Mouse (Mus musculus): ENCODE measurements around the gene Vmn1r55. TPM values are rescaled to one million over a fixed set of nuclear protein-coding genes. Genes with fewer than 3 reads are reported as not detected.

The Vmn1r55 gene
- polyA plus RNA-seq (2012; rRNA removed), result not detected in 2 replicates

DNA sequence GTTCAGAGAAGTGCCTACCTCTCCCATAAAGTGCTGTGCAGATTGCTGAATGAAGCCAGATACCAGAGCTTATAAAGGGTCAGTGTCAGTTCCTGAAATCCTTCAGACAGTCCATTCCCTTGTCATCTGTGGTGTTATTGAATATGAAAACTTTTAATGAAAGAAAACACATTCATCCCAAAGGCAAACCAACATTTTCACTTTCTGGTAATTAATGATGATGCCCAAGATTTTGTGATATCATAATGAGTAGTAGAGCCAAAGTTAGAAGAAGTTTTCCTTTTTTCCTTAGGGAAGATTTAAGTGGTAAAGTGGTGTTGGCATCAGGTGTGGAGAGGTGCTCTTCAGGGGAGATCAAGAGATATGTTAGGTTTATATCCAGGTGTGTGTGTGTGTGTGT, at the start of gene Vmn1r55:
Vmn1r55 (minus strand) TSS at position 101 of the 400 bp plus-strand sequence.

DNA sequence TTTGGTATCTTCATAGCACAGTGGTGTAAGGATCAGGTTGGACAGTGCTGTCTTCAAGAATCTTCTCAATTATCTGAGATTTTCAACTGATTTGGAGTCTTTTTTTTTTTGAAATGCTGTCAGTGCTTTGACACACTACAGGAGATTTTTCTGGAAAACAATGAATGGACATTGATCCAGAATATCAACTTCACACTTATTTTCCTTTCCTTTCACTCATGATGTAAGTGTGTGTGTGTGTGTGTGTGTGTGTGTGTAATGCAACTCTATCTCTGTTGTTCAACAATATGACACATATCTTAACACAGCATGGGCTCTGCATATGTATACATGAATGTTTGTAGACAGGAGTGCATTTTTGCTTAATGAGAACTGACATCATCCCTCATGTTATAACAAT, 47.2 kb upstream of the Vmn1r55 start, which contains the start of gene Vmn1r56:
Vmn1r56 (minus strand) TSS at position 101 of the 400 bp plus-strand sequence.

DNA sequence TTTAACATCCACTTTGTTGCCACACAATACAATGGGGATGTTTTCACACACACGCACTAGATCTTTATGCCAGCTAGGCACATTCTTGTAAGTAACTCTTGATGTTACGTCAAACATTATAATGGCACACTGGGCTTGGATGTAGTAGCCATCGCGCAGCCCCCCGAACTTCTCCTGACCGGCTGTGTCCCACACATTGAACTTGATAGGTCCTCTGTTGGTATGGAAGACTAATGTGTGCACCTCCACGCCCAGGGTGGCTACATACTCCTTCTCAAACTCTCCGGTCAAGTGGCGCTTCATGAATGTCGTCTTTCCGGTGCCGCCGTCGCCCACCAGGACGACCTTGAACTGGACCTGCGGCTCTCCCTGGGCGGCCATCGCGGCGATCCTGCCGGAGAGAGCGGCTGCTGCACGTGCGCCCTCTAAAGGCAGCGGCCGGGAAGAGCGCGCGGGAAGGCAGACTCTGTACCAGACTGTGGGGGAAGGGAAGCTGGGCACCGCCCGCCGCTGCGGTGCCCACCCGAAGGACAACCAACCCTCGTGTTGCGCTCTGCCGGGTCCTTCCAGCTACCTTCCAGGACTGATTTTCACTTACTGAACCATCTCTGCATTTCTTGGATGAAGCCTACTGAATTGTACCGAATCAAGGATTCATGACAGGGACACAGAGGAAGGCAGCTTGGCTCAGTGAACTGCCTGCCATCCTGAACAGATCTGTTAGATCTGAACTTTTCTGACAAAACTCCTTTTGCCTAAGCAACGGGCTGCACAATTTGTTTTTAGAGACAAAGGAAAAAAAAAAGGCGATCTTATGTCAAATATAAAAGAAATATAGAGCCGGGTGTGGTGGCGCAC, 23.7 kb downstream of the Vmn1r55 start, which contains the start of gene Rasl2-9:
Rasl2-9 (minus strand) TSS at position 402 of the 858 bp plus-strand sequence.

DNA sequence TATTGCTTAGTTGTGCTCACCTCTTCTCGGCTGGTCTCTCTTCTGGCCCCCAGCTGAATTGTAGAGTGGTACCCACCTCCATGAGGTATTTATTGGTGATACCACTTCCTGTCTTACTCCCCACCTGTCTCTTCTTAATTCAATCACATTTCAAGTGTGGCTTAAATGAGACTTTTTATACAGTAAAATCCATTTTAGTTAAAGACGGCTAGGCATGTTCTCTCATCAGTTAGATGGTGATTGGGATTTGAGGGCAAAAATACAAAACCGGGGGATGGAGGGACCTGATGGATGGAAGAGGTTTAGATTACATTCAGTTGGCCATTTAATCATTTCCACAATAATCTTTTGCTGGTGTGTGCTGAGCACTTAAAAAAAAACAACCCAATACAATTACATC, 32.6 kb downstream of the Vmn1r55 start, which contains the start of gene Rfpl4:
Rfpl4 (minus strand) TSS at position 101 of the 400 bp plus-strand sequence.

DNA sequence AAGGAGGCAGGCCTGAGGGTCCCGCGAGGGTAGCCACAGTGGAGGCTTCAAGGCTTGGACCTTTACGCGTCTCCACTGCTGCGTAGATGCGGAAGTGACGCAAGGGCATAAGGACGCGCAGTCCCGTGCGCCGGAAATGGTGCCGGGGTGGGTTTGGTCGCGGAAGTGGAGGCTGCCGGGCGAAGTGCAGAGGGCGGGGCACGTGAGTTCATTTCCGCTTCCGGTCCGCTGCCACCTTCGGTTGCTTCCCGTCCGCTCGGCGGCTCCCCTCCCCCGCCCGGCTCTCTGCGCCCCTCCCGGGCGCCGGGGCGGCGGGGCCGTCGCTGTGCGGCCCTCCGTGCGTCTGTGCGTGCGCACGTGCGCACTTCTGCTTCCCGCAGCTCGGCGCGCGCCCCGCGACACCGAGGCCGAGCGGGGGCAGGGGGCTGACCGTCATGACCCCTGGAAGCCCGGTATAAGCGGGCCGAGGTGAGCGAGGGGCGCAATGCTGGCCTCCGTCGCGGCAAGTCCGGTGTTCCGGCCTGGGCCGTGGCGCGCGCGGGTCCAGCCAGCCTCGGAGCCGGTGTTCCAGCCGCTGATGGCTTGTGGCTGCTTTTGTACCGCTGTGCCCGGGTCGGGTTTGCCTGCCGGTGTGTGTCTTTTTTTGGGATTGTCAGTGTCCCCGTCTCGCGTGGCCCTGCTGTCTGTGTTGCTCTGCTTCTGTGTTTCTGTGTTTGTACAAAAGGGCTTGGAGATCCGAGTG, 69.3 kb downstream of the Vmn1r55 start, which contains the start of gene Epn1:
Epn1 (plus strand) TSS at position 226 of the 742 bp plus-strand sequence.

Other genes starting within 250 kb of the Vmn1r55 start
- 0.53 and 0.79 TPM in 2 replicates for gene Gm36210, start 243.2 kb downstream of the Vmn1r55 start, polyA plus RNA-seq (2012; rRNA removed)
- 13.4 and 14.8 TPM in 2 replicates for gene Zfp628, start 234.5 kb downstream of the Vmn1r55 start, polyA plus RNA-seq (2012; rRNA removed)
- 21.3 and 21.4 TPM in 2 replicates for gene Nat14, start 227.6 kb downstream of the Vmn1r55 start, polyA plus RNA-seq (2012; rRNA removed)
- gene Ssc5d, start 223.9 kb downstream of the Vmn1r55 start, polyA plus RNA-seq (2012; rRNA removed), result 2.8 and 6.2 TPM in 2 replicates
- 0.07 and 0.23 TPM in 2 replicates for gene Sbk2, start 185.3 kb downstream of the Vmn1r55 start, polyA plus RNA-seq (2012; rRNA removed)
- gene Sbk3, start 178.5 kb downstream of the Vmn1r55 start, polyA plus RNA-seq (2012; rRNA removed), result 0.95 and 1.2 TPM in 2 replicates
- 142 and 145 TPM in 2 replicates for gene Zfp579, start 153.5 kb downstream of the Vmn1r55 start, polyA plus RNA-seq (2012; rRNA removed)
- 9.8 and 12.6 TPM in 2 replicates for gene Zfp524, start 135.3 kb downstream of the Vmn1r55 start, polyA plus RNA-seq (2012; rRNA removed)
- gene Fiz1, start 135.0 kb downstream of the Vmn1r55 start, polyA plus RNA-seq (2012; rRNA removed), result 47.0 and 53.2 TPM in 2 replicates
- 0.09 TPM in 1 of 2 replicates, not detected in the other for gene Gm44973, start 134.2 kb downstream of the Vmn1r55 start, polyA plus RNA-seq (2012; rRNA removed)
- gene Zfp865, start 129.3 kb downstream of the Vmn1r55 start, polyA plus RNA-seq (2012; rRNA removed), result 41.1 and 43.7 TPM in 2 replicates
- 38.6 and 43.6 TPM in 2 replicates for gene Ccdc106, start 129.1 kb downstream of the Vmn1r55 start, polyA plus RNA-seq (2012; rRNA removed)
- not detected in 2 replicates for gene 4632433K11Rik, start 115.6 kb downstream of the Vmn1r55 start, polyA plus RNA-seq (2012; rRNA removed)
- 7.1 and 7.4 TPM in 2 replicates for gene Zfp784, start 111.2 kb downstream of the Vmn1r55 start, polyA plus RNA-seq (2012; rRNA removed)
- 53.1 and 65.2 TPM in 2 replicates for gene Zfp580, start 98.1 kb downstream of the Vmn1r55 start, polyA plus RNA-seq (2012; rRNA removed)
- 446 and 475 TPM in 2 replicates for gene U2af2, start 87.5 kb downstream of the Vmn1r55 start, polyA plus RNA-seq (2012; rRNA removed)
- gene Epn1, start 69.4 kb downstream of the Vmn1r55 start, polyA plus RNA-seq (2012; rRNA removed), result 147 and 151 TPM in 2 replicates
- gene Rfpl4, start 32.7 kb downstream of the Vmn1r55 start, polyA plus RNA-seq (2012; rRNA removed), result not detected in 2 replicates
- gene Rasl2-9, start 23.7 kb downstream of the Vmn1r55 start, polyA plus RNA-seq (2012; rRNA removed), result 0.28 and 0.36 TPM in 2 replicates
- gene Vmn1r56, start 47.1 kb upstream of the Vmn1r55 start, polyA plus RNA-seq (2012; rRNA removed), result not detected in 2 replicates
- not detected in 2 replicates for gene Vmn1r57, start 68.8 kb upstream of the Vmn1r55 start, polyA plus RNA-seq (2012; rRNA removed)
- gene Gm5065, start 200.9 kb upstream of the Vmn1r55 start, polyA plus RNA-seq (2012; rRNA removed), result not detected in 2 replicates
- not detected in 2 replicates for gene Nlrp2, start 201.4 kb upstream of the Vmn1r55 start, polyA plus RNA-seq (2012; rRNA removed)

Data from central nervous system, embryonic 14 days (tissue).